Mouse (Mus musculus) liver, postnatal 0 days (tissue): ENCODE measurements around the gene Oaz1. TPM values are rescaled to one million over a fixed set of nuclear protein-coding genes. Genes with fewer than 3 reads are reported as not detected.
A peak's percentile ranks its signal among the peaks of the same experiment; 100 is the strongest.

Experiments used
- ATAC-seq: fragments of 200-750 bp; cut with Nextera tagmentation; 2 replicates; pipeline ENCODE4 v1.8.0; 2017; ENCODE audit warnings: mild to moderate bottlenecking, moderate library complexity
- DNase-seq: peaks from one replicate; pipeline ENCODE4 v3.0.0-alpha.2; 2016
- H3K27ac ChIP-seq: fragments of 300-500 bp; sonication (generic); 2 replicates; pipeline ENCODE4 v1.5.1; 2014; ENCODE audit warnings: antibody characterized with exemption, moderate library complexity, mild to moderate bottlenecking, low read depth
- H3K27me3 ChIP-seq: fragments of 300-500 bp; sonication (generic); 2 replicates; pipeline ENCODE4 v1.6.1; 2014; ENCODE audit warnings: low read length, control low read depth, mixed read lengths; ENCODE audit not compliant: insufficient read depth
- H3K36me3 ChIP-seq: fragments of 300-500 bp; sonication (generic); replicated peaks from 2 replicates; pipeline ENCODE4 v1.6.1; 2014; ENCODE audit warnings: mild to moderate bottlenecking, control low read depth, low read length, moderate library complexity, mixed read lengths; ENCODE audit not compliant: insufficient read depth
- H3K4me1 ChIP-seq: fragments of 300-500 bp; sonication (generic); 2 replicates; pipeline ENCODE4 v1.6.1; 2014; ENCODE audit warnings: antibody characterized with exemption, mild to moderate bottlenecking, control low read depth; ENCODE audit not compliant: insufficient read depth
- H3K4me2 ChIP-seq: fragments of 300-500 bp; sonication (generic); 2 replicates; pipeline ENCODE4 v1.6.1; 2014; ENCODE audit warnings: low read depth, mild to moderate bottlenecking, low read length, moderate library complexity, mixed read lengths
- H3K4me3 ChIP-seq: fragments of 300-500 bp; sonication (generic); 2 replicates; pipeline ENCODE4 v1.5.1; 2014; ENCODE audit warnings: low read depth, low read length
- H3K9ac ChIP-seq: fragments of 300-500 bp; sonication (generic); replicated peaks from 2 replicates; pipeline ENCODE4 v1.6.1; 2014; ENCODE audit warnings: mild to moderate bottlenecking, moderate library complexity
- H3K9me3 ChIP-seq: fragments of 300-500 bp; sonication (generic); 2 replicates; pipeline ENCODE4 v1.6.1; 2016; ENCODE audit warnings: mild to moderate bottlenecking, control low read depth, low read length, mixed read lengths
- CTCF ChIP-seq: sonication (generic); IDR thresholded peaks from 2 replicates; pipeline ENCODE4 v1.5.1; 2016; ENCODE audit warnings: antibody characterized with exemption, low read depth
- EP300 ChIP-seq: IDR thresholded peaks from 2 replicates; pipeline ENCODE4 v1.6.1; 2016; ENCODE audit warnings: antibody characterized with exemption, low read depth, mild to moderate bottlenecking
- WGBS: fragments of 180-500 bp; shearing (Covaris S2); extraction: QIAGEN DNeasy Blood & Tissue Kit; methylation state at CpG from one replicate; pipeline ENCODE4 v1.1.7; 2014; ENCODE audit not compliant: insufficient replicate concordance; 5-methylcytosine and 5-hydroxymethylcytosine counted together
- polyA plus RNA-seq: library from polyadenylated mRNA; unstranded; fragments of >200 nt; fragmentation: Nextera tagmentation; extraction: Ambion mirVana; gene quantifications from 2 replicates; pipeline ENCODE4 v1.2.1, GENCODE M21; 2015

Oaz1 gene
- polyA plus RNA-seq, 1 experiment from 2014 or later, result 1,029 TPM

DNA sequence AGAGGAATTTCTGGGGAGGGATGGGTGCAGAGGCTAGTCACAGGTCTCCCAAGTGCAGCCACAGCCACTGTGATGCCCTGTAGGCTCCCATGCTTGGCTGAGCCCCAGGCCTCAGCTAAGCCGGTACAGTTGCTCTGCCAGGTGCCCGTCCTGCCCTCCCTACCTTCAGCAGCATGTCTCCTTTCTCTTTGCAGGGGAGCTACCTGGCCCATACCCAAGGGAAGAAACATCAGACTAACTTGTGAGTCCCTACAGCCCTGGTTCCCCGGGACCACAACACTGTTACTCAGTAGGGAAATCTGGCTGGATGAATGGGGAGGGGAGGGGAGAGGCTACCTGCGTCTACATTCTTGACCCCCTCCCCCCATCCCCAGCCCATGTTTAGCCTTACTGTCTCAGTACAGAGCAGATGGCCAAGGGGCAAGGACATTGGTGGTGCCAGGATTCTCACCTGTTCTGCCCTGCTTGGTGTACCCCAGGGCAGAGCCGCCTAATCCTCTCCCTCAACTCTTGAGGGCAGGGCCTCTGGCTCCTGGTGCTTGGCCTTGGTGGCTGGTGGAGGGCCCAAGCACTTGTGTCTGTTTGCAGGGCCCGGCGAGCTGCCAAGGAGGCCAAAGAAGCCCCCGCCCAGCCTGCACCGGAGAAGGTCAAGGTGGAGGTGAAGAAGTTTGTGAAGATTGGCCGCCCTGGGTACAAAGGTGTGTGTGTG lies 24.1 kb upstream of the Oaz1 start:
- Histone ChIP-seq H3K27me3 (0 out of 2 replicates have a peak, but pooled peaks cover under 1% of the 10 kb centered on the region), H3K4me2 (no peak overlapping the region), H3K36me3 (peaks cover 48% of the 10 kb centered on the region), H3K9ac (no peak overlapping the region), H3K9me3 (no peaks in the 10 kb centered on the region), H3K27ac (no peak overlapping the region), H3K4me1 (peaks cover 27% of the 10 kb centered on the region), H3K4me3 (no peak overlapping the region)
- ATAC-seq (no peak), DNase-seq (no peak)
- WGBS, result 86% methylated on average over 9 of the region's 10 CpGs
- TF ChIP-seq CTCF, result no peak

- H3K36me3 ChIP-seq, result peaks cover 48% of the 10 kb centered on the region
- ATAC-seq (no peak), DNase-seq (no peak)
- no peak overlapping the region for H3K9ac ChIP-seq
- no peak overlapping the region for H3K27ac ChIP-seq
- whole genome bisulfite sequencing, result 83% methylated on average over 3 of the region's 3 CpGs
- TF ChIP-seq EP300, result no peak
- TF ChIP-seq CTCF, result no peak
- peaks cover 29% of the 10 kb centered on the region for H3K4me1 ChIP-seq
- no peaks in the 10 kb centered on the region for H3K9me3 ChIP-seq
- H3K4me2 ChIP-seq, result no peak overlapping the region
- no peak overlapping the region for H3K4me3 ChIP-seq
- H3K27me3 ChIP-seq, result peaks cover 7% of the 10 kb centered on the region
Measured at GRCm38 (mm10) chr10:80802996-80803395, 23.5 kb upstream of the Oaz1 start.

GRCm38 (mm10) chr10:80804340-80804739 lies 22.1 kb upstream of the Oaz1 start:
- H3K36me3 ChIP-seq, result peaks cover 48% of the 10 kb centered on the region

DNA sequence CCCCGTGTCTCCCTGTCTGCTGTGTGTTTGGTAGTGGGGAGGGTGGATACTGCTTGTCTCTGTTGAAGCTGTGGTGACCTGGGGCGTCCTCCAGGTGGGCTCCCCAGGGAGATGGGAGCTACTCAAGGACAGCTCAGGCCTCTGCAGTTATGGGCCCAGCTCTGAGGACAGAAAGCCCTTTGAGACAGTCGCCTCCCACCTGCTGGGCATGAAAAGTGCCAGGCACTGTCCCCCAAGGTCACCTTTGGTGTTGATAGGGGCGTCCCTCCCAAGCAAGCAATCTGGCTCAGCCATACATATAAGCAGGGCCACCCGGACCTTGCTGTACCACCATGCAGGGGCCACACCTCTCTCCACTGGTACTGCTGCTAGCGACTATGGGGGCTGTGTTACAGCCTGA lies 21.5 kb upstream of the Oaz1 start, which contains the start of gene Amh:
TSS of gene Amh (plus strand) at position 328 of the 400 bp plus-strand sequence.
- WGBS, result 67% methylated on average over 6 of the region's 6 CpGs
- ATAC-seq (no peak), DNase-seq (no peak)
- no peak within 1 kb of the TSS for H3K9ac ChIP-seq
- no peaks in the 10 kb centered on the region for H3K9me3 ChIP-seq
- H3K27ac ChIP-seq, result no peak within 1 kb of the TSS
- H3K27me3 ChIP-seq, result peaks cover 25% of the 10 kb centered on the region
- no peak within 1 kb of the TSS for H3K4me2 ChIP-seq
- H3K36me3 ChIP-seq, result peaks cover 48% of the 10 kb centered on the region
- H3K4me1 ChIP-seq, result peaks cover 33% of the 10 kb centered on the region
- no peak within 1 kb of the TSS for H3K4me3 ChIP-seq
- TF ChIP-seq CTCF (no peak), EP300 (no peak)

More at GRCm38 (mm10) chr10:80804340-80804739, 22.1 kb upstream of the Oaz1 start:
- Histone ChIP-seq H3K4me3 (no peak overlapping the region), H3K27me3 (peaks cover 20% of the 10 kb centered on the region), H3K4me2 (no peak overlapping the region), H3K4me1 (peaks cover 38% of the 10 kb centered on the region), H3K9me3 (no peaks in the 10 kb centered on the region), H3K9ac (no peak overlapping the region), H3K27ac (no peak overlapping the region)
- DNase-seq, result no peak
- ATAC-seq, result no peak
- 100% methylated on average over 2 of the region's 2 CpGs for whole genome bisulfite sequencing
- no peak for TF ChIP-seq CTCF
- no peak for TF ChIP-seq EP300

- TF ChIP-seq CTCF, result no peak
- no peak for TF ChIP-seq EP300
- no peak overlapping the region for H3K9ac ChIP-seq
- 67% methylated on average over 5 of the region's 5 CpGs for WGBS
- H3K27me3 ChIP-seq, result peaks cover 29% of the 10 kb centered on the region
- ATAC-seq, result no peak
- H3K36me3 ChIP-seq, result peaks cover 48% of the 10 kb centered on the region
- no peaks in the 10 kb centered on the region for H3K9me3 ChIP-seq
- no peak overlapping the region for H3K27ac ChIP-seq
- H3K4me1 ChIP-seq, result peaks cover 29% of the 10 kb centered on the region
- DNase-seq, result no peak
- no peak overlapping the region for H3K4me2 ChIP-seq
- H3K4me3 ChIP-seq, result no peak overlapping the region
Measured at GRCm38 (mm10) chr10:80805322-80805721, 21.1 kb upstream of the Oaz1 start.

GRCm38 (mm10) chr10:80805925-80806324 lies 20.5 kb upstream of the Oaz1 start:
- Histone ChIP-seq H3K9me3 (no peaks in the 10 kb centered on the region), H3K4me1 (peaks cover 27% of the 10 kb centered on the region), H3K27me3 (peaks cover 32% of the 10 kb centered on the region), H3K4me2 (no peak overlapping the region), H3K27ac (no peak overlapping the region), H3K4me3 (no peak overlapping the region), H3K9ac (no peak overlapping the region), H3K36me3 (peaks cover 44% of the 10 kb centered on the region)
- DNase-seq, result peak; percentile 92
- peak; percentile 91 for TF ChIP-seq CTCF
- no peak for TF ChIP-seq EP300
- ATAC-seq, result peak; percentile 78
- 10% methylated on average over 3 of the region's 3 CpGs for WGBS
